Mouse (Mus musculus): ENCODE results near the gene Ina. TPM values are rescaled to one million over a fixed set of nuclear protein-coding genes. Genes with fewer than 3 reads are reported as not detected.
"Not testable (repeated sequence)": the region's sequence is repeated elsewhere in the genome, so short reads cannot be mapped to it uniquely, and the experiment has no call there.

Ina gene
- polyA plus RNA-seq, 1 experiment from 2014 or later: 491 TPM

- Histone ChIP-seq H3K4me1 (peaks cover 18% of the 10 kb centered on the region; the same call in 1 of the 2 replicates), H3K36me3 (no peaks in the 10 kb centered on the region), H3K4me3 (replicated peaks) (no peak overlapping the region), H3K9me3 (replicated peaks) (no peaks in the 10 kb centered on the region), H3K4me2 (no peak overlapping the region), H3K27ac (replicated peaks) (no peak overlapping the region), H3K9ac (replicated peaks) (0 out of 2 replicates have a peak overlapping the region, but pooled peaks have one; percentile 7), H3K27me3 (replicated peaks) (no peaks in the 10 kb centered on the region)
- no peak for ATAC-seq (ENCODE audit: low FRiP score)
- 49% methylated on average over 16 of the region's 16 CpGs for whole genome bisulfite sequencing
Observed at GRCm38 (mm10) chr19:46988231-46989087, 26.0 kb upstream of the Ina start.

GRCm38 (mm10) chr19:46989479-46990152, 24.9 kb upstream of the Ina start:
- H3K9me3 ChIP-seq (replicated peaks): no peaks in the 10 kb centered on the region
- H3K27me3 ChIP-seq (replicated peaks): no peaks in the 10 kb centered on the region
- no peak overlapping the region for H3K4me3 ChIP-seq (replicated peaks)
- peaks cover 16% of the 10 kb centered on the region; the same call in 1 of the 2 replicates for H3K4me1 ChIP-seq
- no peak overlapping the region for H3K4me2 ChIP-seq
- no peak overlapping the region for H3K27ac ChIP-seq (replicated peaks)
- WGBS: 76% methylated on average over 20 of the region's 20 CpGs
- H3K9ac ChIP-seq (replicated peaks): no peak overlapping the region
- no peak for ATAC-seq (ENCODE audit: low FRiP score)
- no peaks in the 10 kb centered on the region for H3K36me3 ChIP-seq

- H3K4me1 ChIP-seq: peaks cover 16% of the 10 kb centered on the region; the same call in 1 of the 2 replicates
- WGBS: 89% methylated on average over 3 of the region's 3 CpGs
Observed at GRCm38 (mm10) chr19:46990153-46990518, 24.4 kb upstream of the Ina start.

GRCm38 (mm10) chr19:46990625-46991024, 23.9 kb upstream of the Ina start:
- ATAC-seq (ENCODE audit: low FRiP score); H3K4me3 ChIP-seq (replicated peaks); H3K27me3 ChIP-seq (replicated peaks); H3K27ac ChIP-seq (replicated peaks); H3K9ac ChIP-seq (replicated peaks); H3K36me3 ChIP-seq; H3K4me2 ChIP-seq; H3K9me3 ChIP-seq (replicated peaks): not testable (repeated sequence)
- peaks cover 16% of the 10 kb centered on the region; the same call in 1 of the 2 replicates for H3K4me1 ChIP-seq
- WGBS: 79% methylated on average over 8 of the region's 8 CpGs

More at GRCm38 (mm10) chr19:46990153-46990518, 24.4 kb upstream of the Ina start:
- H3K4me3 ChIP-seq (replicated peaks): no peak overlapping the region
- H3K9ac ChIP-seq (replicated peaks): no peak overlapping the region
- H3K36me3 ChIP-seq: no peaks in the 10 kb centered on the region
- no peak for ATAC-seq (ENCODE audit: low FRiP score)
- no peak overlapping the region for H3K4me2 ChIP-seq
- H3K27ac ChIP-seq (replicated peaks): no peak overlapping the region
- no peaks in the 10 kb centered on the region for H3K9me3 ChIP-seq (replicated peaks)
- H3K27me3 ChIP-seq (replicated peaks): no peaks in the 10 kb centered on the region

GRCm38 (mm10) chr19:46991145-46991544, 23.4 kb upstream of the Ina start:
- no peak overlapping the region for H3K4me2 ChIP-seq
- no peak overlapping the region for H3K4me3 ChIP-seq (replicated peaks)
- no peak overlapping the region for H3K27ac ChIP-seq (replicated peaks)
- H3K9me3 ChIP-seq (replicated peaks): no peaks in the 10 kb centered on the region
- H3K4me1 ChIP-seq: peaks cover 16% of the 10 kb centered on the region; the same call in 1 of the 2 replicates
- no peaks in the 10 kb centered on the region for H3K27me3 ChIP-seq (replicated peaks)
- no peak overlapping the region for H3K9ac ChIP-seq (replicated peaks)
- no peak for ATAC-seq (ENCODE audit: low FRiP score)
- 13% methylated on average over 5 of the region's 5 CpGs for WGBS
- no peaks in the 10 kb centered on the region for H3K36me3 ChIP-seq

GRCm38 (mm10) chr19:46992329-46992728, 22.2 kb upstream of the Ina start:
- H3K4me2 ChIP-seq; H3K27ac ChIP-seq (replicated peaks); ATAC-seq (ENCODE audit: low FRiP score); H3K4me3 ChIP-seq (replicated peaks); H3K9ac ChIP-seq (replicated peaks); H3K9me3 ChIP-seq (replicated peaks); H3K27me3 ChIP-seq (replicated peaks); H3K36me3 ChIP-seq: not testable (repeated sequence)
- 81% methylated on average over 4 of the region's 4 CpGs for WGBS
- peaks cover 16% of the 10 kb centered on the region; the same call in 1 of the 2 replicates for H3K4me1 ChIP-seq

GRCm38 (mm10) chr19:46996095-46996494, 18.4 kb upstream of the Ina start:
- Histone ChIP-seq H3K4me1 (no peaks in the 10 kb centered on the region), H3K27me3 (replicated peaks) (no peaks in the 10 kb centered on the region), H3K36me3 (no peaks in the 10 kb centered on the region), H3K4me3 (replicated peaks) (no peak overlapping the region), H3K27ac (replicated peaks) (no peak overlapping the region), H3K4me2 (no peak overlapping the region), H3K9ac (replicated peaks) (no peak overlapping the region), H3K9me3 (replicated peaks) (no peaks in the 10 kb centered on the region)
- 82% methylated on average over 9 of the region's 9 CpGs for WGBS
- ATAC-seq (ENCODE audit: low FRiP score): no peak

GRCm38 (mm10) chr19:46998168-46998870, 16.2 kb upstream of the Ina start:
- Histone ChIP-seq H3K36me3 (no peaks in the 10 kb centered on the region), H3K4me1 (no peaks in the 10 kb centered on the region), H3K9ac (replicated peaks) (no peak overlapping the region), H3K9me3 (replicated peaks) (no peaks in the 10 kb centered on the region), H3K27ac (replicated peaks) (no peak overlapping the region), H3K27me3 (replicated peaks) (no peaks in the 10 kb centered on the region), H3K4me2 (no peak overlapping the region), H3K4me3 (replicated peaks) (no peak overlapping the region)
- 86% methylated on average over 8 of the region's 8 CpGs for WGBS
- ATAC-seq (ENCODE audit: low FRiP score): no peak

- 86% methylated on average over 4 of the region's 4 CpGs for WGBS
Observed at GRCm38 (mm10) chr19:46998953-46999352, 15.5 kb upstream of the Ina start.

GRCm38 (mm10) chr19:46999753-47000152, 14.7 kb upstream of the Ina start:
- Histone ChIP-seq H3K4me1 (no peaks in the 10 kb centered on the region), H3K27me3 (replicated peaks) (no peaks in the 10 kb centered on the region), H3K36me3 (no peaks in the 10 kb centered on the region), H3K9me3 (replicated peaks) (no peaks in the 10 kb centered on the region), H3K27ac (replicated peaks) (no peak overlapping the region), H3K4me2 (no peak overlapping the region), H3K4me3 (replicated peaks) (no peak overlapping the region), H3K9ac (replicated peaks) (no peak overlapping the region)
- 89% methylated on average over 6 of the region's 6 CpGs for WGBS
- no peak for ATAC-seq (ENCODE audit: low FRiP score)

More at GRCm38 (mm10) chr19:46998953-46999352, 15.5 kb upstream of the Ina start:
- Histone ChIP-seq H3K4me3 (replicated peaks) (no peak overlapping the region), H3K27ac (replicated peaks) (no peak overlapping the region), H3K9ac (replicated peaks) (no peak overlapping the region), H3K27me3 (replicated peaks) (no peaks in the 10 kb centered on the region), H3K4me1 (no peaks in the 10 kb centered on the region), H3K9me3 (replicated peaks) (no peaks in the 10 kb centered on the region), H3K36me3 (no peaks in the 10 kb centered on the region), H3K4me2 (no peak overlapping the region)
- no peak for ATAC-seq (ENCODE audit: low FRiP score)

GRCm38 (mm10) chr19:47000357-47000756, 14.1 kb upstream of the Ina start:
- H3K9me3 ChIP-seq (replicated peaks); H3K4me2 ChIP-seq; H3K36me3 ChIP-seq; H3K4me3 ChIP-seq (replicated peaks); H3K27ac ChIP-seq (replicated peaks); H3K27me3 ChIP-seq (replicated peaks); ATAC-seq (ENCODE audit: low FRiP score); H3K9ac ChIP-seq (replicated peaks); H3K4me1 ChIP-seq: not testable (repeated sequence)
- WGBS: 67% methylated on average over 3 of the region's 3 CpGs
